Mouse (Mus musculus) left cerebral cortex, adult 8-10 months (tissue): ENCODE measurements around the gene Pak6. TPM values are rescaled to one million over a fixed set of nuclear protein-coding genes. Genes with fewer than 3 reads are reported as not detected.
A peak's percentile ranks its signal among the peaks of the same experiment; 100 is the strongest.
"Not testable (repeated sequence)": the region's sequence is repeated elsewhere in the genome, so short reads cannot be mapped to it uniquely, and the experiment has no call there.

Experiments
- DNase-seq, 2 experiments: peaks; one replicate each; pipeline ENCODE4 v3.0.0; 2022; ENCODE audit warnings: low spot score in 2 of 2
- total RNA-seq, 4 experiments: library from RNA; stranded (reverse); gene quantifications; 2 replicates each; pipeline ENCODE4 v1.2.4; 2022

Pak6 gene
- total RNA-seq = 10 to 100 TPM; 68.1 to 87.8 (median 77.2) TPM

DNA sequence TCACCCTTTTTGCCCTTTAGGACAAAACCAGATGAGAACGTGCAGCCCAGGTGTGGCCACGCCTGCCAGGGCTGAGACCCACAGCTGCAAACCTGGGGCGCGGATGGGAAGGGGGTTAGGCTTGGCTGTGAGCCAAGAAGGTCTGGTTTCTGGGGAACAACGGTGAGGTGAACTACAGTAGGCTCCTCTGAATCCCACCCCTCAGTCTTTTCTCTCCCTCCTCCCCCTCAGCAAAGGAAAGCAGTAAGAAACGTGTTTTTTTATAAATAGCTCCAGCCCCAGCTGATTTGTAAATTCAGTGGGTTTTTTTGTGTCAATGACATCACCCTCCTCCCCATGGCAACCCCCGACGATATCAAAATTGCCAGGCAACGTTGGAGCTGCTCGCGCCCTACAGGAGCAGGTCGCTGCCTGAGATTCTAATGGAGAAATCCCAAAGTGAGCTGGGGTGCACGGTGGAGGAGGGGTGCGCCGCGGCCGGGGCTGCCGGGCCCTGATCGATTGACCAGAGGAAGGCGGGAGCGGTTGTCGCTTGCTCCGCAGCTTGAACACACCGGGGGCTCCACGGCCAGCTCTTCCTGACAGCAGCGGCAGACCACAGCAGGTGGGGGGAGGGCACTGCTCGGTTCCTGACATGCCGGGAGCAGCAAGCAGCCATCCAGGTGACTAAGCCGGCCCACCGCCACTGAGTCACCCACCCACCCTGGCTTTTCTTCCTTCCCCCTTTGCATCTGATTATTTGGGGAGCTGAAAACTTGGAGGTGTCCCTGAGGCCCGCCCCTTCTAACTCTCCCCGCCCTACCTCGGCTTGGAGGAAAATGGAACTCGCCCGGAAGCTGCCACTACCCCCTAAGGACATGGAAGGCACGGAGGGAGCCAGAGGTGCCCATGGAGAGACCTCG lies at the start of gene Pak6:
Gene Pak6, plus strand, starts transcription at position 402 of the 902 bp plus-strand sequence.
- DNase-seq = peak; percentile 48 to 76

DNA sequence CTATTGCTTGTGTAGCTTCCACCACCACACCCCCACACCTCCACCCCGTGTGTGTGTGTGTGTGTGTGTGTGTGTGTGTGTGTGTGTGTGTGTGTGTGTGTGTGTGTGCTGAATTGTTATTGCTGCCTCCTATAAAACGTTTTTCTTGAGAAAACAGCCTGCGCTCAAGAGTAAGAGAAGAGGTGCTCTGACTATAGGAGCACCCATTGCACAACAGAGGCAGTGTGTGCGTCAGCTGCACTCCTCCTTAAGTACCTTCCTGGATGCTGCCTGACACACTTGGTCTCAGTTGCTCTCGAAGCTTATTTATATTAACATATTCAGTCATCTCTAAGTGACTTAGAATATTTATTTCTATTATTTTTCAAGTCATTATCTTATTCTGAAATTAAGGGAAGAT lies 45.1 kb upstream of the Pak6 start:
- no peak for DNase-seq

DNA sequence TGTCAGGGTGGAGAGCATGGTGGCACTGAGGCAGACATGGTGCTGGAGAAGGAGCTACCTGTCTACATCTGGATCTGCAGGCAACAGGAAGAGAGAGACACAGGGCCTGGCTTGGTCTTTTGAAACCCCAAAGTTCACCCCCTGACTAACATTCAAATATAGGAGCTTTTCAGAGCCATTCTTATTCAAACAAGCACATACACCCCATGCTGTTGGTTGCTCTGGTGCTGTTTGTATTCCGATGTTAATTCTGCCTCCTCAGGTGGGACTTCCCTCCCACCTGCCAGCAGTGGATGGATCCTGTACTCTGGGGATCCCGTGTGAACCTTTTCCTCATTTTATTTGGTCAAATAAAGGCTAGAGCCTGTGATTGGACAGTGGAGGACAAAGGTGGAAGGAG lies 43.0 kb upstream of the Pak6 start:
- DNase-seq = no peak

DNA sequence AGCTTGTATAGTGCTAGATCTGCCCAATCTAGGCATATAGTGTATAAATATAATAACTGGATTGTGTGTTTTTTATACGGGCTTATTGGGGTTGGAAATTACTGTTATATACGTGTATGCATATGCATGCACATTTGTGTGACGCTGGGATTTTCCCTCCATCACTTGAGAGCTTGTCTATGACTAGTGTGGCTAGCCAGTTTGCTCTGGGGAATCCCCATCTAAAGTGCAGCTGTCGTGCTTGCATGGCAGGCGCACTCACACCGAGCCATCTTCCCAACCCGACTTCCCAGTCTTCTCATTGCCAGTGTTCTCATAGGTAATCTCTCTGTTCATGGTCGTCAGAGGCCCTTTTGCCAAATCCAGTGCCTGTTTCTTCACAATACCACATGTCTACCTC lies 42.5 kb upstream of the Pak6 start:
- no peak for DNase-seq

DNA sequence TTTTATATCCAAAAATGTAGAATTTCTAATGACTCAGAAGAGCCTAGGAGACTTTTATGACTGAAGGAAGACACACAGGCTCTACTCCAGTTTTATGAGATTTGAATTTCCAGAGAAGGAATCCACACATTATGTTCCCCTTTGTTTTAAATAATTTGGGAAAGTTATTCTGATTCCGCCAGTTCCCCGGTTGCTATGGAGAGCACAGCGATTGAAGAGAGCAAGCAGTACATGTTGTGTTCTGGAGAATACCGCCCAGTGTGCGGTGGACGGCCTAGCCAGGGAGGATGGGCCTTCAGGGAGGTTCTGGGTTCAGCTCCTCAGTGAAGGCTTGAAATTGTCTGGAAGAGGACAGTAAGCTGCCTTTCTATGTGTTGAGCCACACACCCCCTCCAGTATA lies 33.8 kb upstream of the Pak6 start:
- DNase-seq = no peak

DNA sequence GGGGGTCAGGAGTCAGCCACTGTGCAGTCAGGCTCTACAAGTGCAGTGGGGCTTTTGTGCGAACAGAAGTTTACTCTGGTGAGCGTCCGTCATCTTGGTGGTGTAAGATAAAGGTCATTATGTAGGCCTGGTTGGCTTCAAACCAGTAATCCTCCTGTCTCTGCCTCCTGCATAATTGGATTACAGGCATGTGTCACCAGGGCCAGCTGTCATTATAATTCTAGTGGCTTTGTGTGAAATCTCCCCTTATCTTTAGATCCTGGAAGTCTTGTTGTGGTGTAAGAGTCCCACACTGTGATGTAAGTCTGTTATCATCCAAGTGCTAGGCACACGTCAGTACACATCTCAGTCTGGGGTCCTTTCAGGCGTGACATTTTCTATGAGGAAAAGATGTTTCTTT lies 29.7 kb upstream of the Pak6 start:
- DNase-seq = no peak

DNA sequence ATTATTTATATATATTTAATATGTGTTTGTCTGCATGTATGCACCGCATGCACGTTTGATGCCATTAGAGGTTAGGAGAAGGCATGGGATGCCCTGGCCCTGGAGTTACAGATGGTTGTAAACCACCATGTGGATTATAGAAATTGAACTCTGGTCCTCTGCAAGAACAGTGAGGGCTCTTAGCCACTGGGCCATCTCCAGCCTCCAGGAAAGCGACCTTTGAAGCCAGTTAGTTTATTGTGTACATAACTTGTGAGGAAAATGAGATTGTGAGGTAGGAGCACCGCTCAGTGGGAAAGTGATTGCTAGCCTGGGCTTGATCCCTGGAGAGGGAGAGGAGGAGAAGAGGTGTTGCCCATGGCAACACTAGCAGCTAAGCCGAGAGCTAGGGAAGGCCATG lies 25.8 kb upstream of the Pak6 start:
- DNase-seq = no peak

DNA sequence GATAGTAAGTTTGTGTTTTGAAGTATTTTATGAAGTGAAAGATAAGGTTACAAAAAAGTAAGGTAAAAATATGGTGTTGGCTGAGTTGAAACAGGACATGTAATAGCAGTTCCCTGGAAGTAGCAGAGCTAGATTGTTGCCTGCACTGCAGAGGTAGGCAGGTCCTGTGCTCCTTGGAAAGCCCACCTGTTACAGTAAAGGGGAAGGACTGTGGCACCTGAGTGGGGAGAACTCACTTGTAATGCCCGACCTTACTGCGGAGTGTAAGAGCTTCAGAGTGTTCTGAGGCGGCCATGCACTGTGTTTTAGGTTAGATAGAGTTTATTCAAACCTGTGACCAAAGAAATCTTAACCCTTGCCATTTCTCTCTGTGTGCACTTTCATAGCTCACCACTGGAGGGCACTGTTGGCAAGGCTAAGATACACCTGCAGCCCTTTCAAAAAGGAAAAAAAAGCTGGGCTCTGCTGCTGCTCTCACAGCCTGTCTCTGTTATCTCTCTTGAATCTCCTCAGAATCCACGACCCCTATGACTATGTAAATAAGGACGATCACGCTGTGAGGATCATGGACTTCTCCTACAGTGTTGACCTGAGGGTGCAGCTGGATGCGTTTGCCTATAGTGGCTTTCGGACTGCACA lies 25.1 kb upstream of the Pak6 start:
- peak in 1 of 2 experiments; percentile 68 for DNase-seq

DNA sequence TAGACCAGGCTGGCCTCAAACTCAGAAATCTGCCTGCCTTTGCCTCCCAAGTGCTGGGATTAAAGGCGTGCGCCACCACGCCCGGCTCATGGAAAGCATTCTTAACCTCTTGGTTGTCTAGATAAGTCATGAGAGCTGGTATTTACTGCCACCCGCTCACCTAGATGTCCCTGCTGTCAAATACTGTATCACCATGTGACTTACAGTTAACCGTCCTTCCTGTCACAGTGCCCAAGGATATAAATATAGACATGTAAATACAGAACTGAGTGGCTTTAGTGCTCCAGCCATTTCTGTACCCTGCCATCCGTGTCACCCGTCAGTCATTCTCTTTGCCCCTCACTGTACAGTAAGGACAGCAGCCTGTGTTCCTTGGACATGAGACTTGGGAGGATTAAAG lies 24.4 kb upstream of the Pak6 start:
- no peak for DNase-seq

DNA sequence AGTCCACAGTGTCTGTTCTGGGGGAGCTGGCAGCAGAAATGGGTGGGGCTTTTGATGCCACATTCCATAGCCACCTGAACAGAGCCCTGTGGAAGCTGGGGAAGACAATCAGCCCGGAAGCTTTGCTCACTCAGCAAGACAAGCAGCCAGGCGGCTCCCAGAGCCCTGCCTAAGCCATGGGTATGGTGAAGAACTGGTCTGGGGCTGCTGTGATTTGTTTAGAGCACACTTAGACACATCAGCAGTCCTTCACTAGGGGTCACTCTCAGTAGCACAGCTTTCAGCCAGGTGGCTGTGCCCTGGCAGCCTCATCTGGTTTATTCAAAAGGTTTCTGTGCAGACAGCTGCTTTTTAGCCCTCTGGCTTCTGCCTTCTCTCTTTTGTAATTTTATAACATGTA lies 22.0 kb upstream of the Pak6 start:
- no peak for DNase-seq

DNA sequence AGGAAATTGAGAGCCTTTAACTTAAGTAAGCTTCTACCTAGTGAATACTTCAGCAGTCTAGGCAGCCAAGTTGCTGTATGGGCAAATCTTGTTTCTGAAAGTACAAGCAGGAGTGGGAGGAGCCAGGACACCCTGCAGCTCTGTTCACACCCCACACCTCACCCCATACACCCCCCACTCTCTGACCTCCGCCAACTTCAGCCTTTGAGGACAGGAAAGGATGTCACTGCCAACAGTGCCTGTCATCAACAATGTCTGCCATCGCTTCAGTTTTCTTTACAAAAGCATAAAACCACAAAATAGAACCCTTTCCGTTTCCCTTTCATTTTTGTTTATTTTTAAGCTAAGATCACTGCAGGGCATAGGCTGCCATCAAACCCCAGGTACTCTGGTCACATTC lies 20.7 kb upstream of the Pak6 start:
- DNase-seq = no peak

DNA sequence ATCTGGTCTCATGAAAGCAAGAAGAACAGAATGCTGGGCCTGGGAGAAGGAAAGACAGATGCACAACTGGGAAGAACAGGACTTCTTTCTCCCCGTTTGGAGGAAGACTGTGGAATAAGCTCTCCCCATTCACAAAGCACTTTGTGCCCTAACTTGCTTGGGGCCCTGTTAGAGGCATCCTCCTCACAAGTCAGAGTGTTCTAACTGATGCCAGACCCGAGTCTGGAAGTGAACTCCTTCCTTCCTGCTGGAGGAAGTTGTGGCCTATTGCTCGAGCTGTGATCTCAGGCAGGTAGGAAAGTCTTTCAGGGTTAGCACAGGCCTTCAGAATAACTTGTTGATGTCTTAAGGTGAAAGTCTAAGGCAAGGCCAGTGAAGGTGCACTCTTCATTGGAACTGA lies 20.2 kb upstream of the Pak6 start:
- no peak for DNase-seq

DNA sequence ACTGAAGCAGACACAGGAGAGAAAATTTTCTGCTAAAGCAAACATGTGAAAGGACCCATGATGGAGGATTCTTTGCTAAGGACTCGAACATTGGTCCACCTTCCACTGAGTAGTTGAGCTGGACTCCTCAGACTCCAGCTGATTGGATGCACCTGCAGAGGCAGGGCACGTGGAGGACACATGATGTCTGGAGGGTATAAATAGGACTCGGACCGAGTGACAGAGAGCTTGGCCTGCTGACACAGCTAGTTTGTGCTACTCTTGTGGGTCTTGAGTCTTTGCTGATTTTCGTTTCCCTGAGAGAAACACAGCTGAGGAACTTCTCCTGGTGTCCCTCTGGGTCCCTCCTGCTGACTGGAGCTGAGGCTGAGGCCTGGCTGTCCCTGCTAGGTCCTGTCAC lies 16.4 kb upstream of the Pak6 start:
- no peak for DNase-seq

DNA sequence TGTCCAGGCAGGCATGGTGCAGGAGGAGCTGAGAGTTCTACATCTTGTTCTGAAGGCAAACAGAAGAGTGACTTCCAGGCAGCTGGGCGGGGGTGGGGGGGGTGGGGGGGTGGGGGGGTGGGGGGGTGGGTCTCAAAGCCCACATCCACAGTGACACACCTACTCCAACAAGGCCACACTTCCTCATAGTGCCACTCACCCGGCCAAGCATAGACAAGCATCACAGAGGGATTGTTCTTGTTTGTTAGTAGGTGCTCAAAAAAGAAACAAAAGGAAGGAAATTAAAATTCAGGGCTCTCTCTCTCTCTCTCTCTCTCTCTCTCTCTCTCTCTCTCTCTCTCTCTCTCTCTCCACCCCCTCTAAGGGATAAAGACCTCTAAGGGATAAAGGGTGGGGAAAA lies 12.4 kb upstream of the Pak6 start:
- DNase-seq = not testable (repeated sequence)

DNA sequence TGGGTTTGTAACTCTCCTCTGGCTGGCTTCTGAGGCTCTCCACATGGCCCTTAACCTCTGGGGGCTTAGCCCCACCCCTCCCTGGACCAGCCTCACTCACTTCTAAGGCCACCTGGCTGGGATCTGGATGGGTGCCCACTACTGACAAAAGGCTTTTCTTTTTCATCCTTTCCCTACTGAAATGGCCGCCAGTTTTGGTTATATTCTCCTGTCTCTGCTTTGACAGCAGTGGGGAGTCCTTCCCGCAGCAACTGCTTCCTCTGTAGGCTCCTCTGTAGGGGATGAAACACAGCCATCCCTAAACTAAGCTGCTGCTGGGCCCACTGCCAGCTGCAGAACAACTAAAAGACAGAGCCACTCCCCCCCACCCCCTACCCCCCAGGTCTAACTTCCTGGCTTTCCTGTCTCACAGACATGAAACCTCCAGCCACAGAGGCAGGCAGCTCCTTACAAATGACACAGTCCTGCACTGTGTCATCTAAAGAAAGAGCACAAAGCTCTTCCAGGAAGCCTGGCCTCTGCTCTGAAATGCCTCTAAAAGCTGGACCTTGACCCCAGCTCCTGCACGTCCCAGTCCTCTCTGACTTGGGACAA lies 6.3 kb upstream of the Pak6 start:
- DNase-seq = no peak

DNA sequence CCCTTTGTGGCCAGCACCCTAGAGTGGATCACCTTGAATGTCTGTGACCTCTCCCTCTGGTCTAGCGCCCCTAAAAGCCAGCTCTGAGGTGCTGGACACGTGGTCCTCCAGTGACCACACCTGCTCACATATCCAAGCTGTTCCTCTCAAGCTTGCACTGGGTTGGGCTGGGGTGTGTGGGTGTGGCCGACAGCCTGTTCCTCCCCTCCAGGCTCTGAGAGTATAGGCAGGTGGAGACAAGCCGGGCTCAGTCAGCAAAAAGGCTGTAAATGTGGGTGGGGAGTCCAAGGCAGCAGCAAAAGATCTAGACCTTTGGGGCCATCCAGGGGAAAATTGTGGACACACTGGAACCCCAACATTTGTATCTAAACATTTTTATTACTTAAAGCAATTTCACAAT lies 4.6 kb upstream of the Pak6 start:
- no peak for DNase-seq

DNA sequence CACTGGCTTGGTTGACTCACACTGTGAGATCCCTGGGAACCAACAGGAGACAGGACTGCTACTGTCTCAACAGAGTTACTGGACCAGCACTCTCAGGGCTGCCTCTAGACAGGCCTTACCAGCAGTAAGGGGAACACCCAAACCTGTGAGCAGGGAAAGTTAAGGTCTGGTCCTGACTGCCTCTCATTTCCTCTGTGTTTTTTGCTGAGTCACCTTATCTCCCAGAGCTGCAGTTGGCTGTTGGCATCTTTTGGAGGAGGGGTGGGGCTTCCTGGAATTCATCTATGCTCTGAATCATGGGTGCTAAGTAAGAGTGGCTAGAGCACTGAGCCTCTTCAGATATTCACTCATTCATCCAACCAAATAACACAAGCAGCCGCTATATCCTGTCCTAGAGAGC lies 4.0 kb upstream of the Pak6 start:
- DNase-seq = peak in 1 of 2 experiments; percentile 54

DNA sequence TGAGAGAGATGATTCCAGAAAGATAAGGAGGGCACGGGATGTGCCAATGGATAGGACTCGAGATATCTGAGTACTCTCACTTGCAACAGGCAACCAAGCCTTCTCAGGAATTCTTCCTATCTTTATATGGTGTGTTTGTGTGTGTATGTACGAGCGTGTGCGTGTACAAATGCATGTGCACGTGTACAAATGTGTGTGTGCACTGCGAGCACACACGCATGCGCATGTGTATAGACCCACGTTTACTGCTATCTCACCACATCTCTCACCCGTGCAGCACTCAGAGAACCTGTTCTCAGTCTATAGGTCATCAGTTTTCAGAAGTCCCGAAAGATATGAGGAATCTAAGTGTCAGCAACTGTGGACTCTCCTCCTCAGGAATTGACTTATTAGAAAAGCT lies 3.6 kb upstream of the Pak6 start:
- no peak for DNase-seq

DNA sequence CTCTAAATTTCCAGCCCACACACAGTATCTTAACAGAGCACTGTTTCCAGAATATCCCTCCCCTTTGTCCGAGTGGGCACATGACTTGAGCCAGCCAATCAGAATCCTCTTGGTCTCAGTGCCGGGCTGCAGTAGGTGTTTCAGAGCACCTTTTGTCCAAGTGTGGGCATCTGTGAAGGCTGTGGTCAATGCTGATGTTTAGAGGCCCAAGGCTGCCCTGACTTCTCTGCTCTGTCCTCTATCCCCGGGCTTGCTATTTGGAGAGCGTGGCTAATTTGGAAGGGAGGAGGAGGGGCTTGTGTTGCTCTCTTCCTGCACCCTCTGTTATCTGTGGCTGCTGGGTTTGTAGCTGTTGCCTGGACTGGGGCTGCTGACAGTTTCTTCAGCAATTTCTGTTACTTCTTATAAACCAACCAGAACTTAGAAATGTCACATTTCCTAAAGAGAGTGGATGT lies 3.1 kb upstream of the Pak6 start:
- DNase-seq = no peak

DNA sequence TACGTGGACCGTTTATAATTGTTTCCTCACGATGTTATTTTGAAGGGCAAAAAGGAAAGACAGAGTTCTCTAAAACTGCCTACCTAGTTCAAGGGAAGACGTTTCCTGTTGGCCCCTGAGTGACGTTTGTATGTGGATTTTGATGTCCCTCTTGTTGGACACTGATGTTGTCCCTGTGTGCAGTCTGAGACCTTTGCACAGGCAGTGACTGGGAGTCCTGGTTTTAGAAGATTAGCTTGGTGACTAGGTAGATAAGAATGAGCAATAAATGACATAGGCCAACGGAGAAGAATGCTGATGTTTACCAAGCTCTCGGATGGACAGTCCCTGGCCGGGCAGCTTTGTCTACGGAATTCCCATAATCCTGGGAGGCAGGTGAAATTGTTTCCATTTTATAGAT lies 1.2 kb upstream of the Pak6 start:
- no peak for DNase-seq

DNA sequence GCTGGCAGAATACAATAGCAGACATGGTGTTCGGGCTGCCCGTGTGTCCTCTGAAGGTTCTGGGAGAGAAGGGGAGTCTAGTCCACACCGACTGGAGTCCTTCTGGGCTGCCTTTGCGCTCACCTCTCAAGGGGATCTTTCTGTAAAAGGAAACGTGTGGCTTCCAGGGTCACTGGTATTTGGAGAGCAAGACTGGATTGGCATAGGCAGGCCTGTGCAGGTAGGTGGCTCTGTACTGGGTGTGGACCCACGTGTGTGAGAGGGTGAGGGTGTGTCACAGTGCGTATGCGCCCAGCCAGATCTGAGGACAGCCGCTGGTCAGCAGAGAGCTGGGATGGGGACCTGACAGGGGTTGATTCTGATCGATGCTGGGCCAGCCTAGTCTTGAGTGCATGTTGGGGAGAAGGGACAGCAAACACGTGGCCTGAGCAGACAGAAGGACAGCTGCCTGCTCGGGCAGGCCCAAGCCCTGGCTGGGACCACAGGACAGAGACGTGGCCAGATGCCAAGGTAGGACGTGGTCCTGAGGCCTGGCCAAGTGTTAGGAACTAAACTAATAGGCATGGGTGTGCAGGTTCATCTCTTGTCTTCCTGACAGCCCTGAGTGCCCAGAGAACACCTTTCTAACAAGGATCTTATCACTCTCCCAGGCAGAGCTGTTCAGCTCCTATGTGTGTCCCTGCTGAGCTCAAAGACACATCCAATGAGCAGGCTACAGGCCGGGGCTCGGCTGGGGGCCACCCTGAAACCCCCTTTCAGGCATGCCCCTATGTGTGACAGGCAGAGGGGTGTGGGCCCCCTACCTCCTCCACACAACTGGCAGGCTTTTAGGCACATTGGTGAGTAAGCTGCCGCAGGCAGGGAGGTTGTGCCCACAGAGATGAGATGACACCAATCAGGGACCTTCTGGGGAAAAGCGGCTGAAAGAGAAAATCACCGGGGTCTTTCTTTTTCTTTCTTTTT lies 982 bp downstream of the Pak6 start:
- DNase-seq = peak in 1 of 2 experiments; percentile 34
